Mouse (Mus musculus): ENCODE data around the gene Casz1. TPM values are rescaled to one million over a fixed set of nuclear protein-coding genes. Genes with fewer than 3 reads are reported as not detected.
A peak's percentile ranks its signal among the peaks of the same experiment; 100 is the strongest.

The Casz1 gene
- total RNA-seq, 2 experiments from 2014 or later = 0.61 to 0.62 TPM

DNA sequence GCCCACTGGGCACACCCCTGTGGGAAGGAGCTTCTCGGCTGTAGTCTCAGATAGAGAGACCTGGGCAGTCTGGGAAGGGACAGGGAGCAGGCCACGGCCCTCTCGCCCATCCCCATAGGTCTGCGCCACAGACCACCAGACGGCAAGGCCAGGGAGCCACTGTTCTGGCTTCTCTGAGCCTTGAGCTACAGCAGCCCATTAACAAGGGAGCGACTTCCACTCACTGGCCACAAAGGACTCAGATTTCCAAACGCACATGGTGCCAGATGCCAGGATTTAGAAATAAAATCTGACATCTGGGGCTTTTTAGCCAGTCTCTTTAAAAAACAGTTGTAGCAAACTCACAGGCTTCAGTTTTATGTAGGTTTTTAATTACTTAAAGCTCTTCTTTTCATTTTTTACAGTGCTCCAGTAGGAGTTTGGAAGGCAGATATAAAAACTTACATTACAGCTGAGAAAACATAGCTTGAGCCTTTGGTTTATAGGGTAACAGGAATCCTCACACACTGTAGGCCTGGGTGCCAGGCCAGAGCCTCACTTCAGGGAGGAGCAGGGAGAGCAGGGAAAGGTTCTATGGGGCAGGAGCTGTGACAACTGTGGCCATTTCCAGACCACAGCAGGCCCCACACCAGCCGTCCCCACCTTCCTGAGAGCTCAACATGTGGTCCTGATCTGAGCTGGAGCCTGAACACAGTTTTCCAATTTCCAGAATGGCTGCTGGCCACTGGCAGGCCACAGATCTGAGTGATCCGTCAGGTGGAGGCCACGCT lies 160.5 kb downstream of the Casz1 start:
- DNase-seq (ENCODE audit: low spot score in 2 of 2) = no peak

DNA sequence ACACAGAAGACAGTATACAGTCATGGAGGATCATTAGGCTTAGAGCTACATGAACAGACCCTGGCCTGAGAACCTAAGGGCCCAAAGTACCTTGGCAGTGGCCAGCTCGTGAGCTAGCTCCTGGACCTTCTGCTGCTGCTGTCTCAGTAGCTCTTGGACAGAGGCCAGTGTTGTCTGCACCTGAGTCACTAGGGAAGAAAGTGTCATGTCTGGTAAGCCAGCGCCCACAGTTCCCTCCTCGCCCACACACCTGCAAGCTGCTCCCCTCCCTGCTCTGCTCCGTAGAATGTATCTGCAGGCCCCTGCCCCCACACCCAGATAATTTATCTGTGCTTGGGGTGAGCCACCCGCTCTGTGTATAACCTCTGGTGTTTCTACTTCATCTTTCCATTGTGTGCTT lies 161.9 kb downstream of the Casz1 start:
- DNase-seq (ENCODE audit: low spot score in 2 of 2) = no peak

DNA sequence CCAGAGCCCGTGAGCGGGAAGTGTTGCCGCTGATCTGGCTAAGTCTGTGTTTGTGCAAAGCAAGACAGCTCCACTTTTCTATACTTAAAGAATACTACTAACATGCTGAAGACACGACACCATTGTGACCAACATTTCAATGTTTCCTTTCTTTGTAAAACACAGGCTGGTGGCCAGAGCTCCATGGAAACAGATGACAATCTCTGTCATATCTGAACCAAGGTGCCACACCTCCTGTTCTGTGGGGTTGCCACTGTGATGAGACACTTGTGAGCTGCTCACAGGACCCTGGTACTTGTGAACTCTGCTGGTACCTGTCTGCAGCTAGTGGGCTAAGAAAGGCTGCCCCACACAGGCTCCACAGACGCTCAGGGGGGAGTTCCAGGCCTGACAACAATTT lies 164.6 kb downstream of the Casz1 start:
- DNase-seq (ENCODE audit: low spot score in 2 of 2) = no peak

DNA sequence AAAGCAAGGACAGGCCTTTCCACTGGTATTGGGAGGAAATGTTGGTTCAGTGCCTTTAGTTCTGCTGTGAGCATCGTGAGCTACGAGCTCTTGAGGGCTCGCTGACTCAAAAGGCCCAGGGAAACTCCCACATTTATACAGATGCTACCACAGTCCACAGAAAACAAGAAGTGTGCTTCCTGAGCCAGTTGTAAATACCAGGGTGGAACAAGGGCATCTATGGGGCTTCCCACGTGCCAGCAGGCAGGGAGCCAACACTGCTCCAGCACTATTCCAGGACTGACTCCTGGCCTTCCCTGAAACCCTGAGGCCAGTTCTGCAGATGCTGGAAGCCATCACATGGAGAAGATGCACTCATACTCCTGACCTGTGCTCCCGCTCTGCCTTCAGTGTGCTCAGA lies 165.4 kb downstream of the Casz1 start:
- no peak for DNase-seq (ENCODE audit: low spot score in 2 of 2)

DNA sequence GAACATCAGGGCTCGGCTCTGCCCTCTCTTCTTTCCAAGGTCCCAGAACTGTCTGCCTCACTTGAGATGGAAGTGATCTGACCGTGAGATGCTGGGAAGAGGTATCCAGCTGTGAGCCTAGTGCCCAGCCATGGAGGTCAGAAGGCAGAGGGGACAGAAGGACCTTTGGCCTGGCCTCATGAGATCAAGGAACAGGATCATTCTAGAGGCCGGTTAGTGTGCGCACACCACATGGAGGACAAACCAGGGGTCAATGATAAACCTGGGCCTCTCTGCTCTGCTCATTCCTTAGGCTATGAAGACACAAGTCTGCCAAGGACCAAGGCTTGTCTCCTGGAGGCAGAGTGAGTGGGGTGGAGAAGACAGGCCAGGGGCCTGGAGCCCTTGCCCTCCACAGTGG lies 166.5 kb downstream of the Casz1 start:
- no peak for DNase-seq (ENCODE audit: low spot score in 2 of 2)

DNA sequence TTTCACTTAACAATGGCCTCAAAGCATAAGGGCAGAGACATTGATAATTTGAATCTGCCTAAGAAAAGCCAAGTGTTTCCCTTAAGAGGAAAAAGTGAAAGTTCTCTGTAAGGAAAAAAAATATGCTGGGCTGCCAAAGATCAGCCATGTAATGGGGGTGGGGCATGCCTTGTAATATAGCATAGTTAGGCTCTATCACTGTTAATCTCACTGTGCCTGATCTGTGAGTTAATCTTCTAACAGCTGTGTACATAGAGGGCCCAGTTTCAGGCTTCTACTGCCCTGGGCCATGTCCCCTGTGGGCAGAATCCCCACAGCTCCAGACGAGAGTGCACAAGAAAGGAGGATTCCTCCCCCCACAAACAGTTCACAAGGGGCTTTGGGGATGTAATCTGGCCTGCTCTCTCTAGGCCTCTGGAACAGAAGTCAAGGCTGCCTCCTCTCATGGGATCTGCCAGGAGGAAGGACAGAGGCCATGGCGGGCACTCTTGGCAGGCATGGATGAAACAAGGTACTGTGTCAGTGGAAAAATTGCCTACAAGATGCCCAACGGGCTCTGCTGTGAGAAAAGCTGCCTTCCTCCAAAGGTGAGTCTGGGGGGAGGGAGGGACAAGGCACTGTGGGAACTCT lies 167.5 kb downstream of the Casz1 start:
- DNase-seq (ENCODE audit: low spot score in 2 of 2) = no peak

DNA sequence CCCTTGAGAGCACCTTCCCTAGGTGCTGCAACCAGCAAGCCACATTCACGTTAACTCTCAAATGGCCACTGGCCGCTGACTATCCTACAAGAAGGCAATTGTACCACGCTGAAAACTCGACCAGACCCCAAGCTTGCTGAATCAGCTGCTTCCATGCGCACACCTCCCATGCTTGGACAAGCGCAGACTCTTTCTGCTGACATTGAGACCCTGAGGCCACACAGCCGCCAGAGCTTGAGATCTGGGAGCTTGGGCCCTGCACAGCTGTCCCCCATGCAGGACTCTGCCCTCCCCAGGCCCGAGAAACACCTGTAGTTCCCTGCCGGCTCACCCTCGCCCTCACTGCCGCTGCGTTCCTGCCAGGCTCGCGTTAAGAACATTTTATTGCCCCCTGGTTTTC lies 168.5 kb downstream of the Casz1 start:
- no peak for DNase-seq (ENCODE audit: low spot score in 2 of 2)

DNA sequence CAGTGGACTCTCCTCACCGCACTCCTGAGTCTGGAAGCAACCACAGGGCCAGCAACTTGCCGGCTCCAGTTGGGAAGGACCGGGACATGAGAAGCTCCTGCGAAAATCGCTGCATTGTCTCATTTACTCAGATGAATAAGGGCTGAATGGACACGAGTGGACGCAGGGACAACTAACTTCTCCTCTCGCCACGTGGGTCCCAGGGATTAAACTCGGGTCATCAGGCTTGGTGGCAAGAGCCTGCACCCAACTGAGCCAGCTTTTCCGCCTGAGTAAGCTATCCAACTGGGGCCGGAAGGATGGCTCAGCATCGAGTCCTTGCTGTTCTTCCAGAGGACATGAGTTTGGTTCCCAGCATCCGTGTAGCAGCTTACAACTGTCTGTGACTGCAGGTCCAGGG lies 169.2 kb downstream of the Casz1 start:
- DNase-seq (ENCODE audit: low spot score in 2 of 2) = no peak

DNA sequence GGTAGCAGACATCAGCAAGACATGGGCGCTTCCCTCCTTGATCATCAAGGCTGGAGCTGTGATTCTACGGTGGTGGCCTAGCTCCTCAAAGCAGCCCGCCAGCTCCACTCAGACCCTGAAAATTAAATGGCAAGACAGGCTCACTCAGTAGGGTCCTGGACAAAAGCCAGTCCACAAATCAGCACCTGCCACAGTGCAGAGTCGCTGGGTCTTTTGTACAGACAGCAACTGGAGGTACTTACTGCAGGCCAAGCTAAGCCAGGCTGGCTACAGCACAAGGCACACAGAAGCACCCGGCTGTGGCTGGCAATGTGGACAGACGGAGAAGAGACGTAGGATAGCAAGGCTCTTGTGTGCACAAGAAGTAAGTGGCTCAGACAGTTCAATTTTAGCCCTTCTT lies 170.6 kb downstream of the Casz1 start:
- no peak for DNase-seq (ENCODE audit: low spot score in 2 of 2)

DNA sequence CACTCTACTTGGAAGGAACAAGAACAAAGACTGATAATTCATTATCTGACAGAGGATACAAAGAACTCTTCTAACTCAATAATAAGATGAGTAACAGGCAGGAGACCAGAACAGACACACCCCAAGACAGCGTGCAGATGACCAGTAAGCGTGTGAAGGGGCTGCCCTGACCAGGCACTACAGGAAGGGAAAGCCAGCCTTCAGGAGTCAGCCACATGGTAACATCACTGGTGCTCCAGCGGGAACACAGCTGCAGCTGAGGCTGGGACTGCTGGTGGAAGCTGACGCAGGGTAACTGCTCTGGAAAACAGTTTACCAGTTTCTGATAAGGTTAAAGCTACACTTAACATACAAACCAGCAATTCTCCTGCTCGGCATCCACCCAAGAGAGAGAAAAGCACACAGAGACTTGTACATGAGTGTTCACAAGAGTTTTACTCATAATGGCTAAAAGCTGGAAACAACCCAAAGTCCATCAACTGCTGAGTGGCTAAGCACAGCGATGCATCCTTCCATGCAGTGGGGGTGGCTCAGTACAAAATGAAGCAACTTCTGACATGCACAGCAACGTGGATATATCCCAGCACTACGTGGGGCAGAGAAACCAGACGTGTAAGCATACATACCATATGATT lies 174.1 kb downstream of the Casz1 start:
- DNase-seq (ENCODE audit: low spot score in 2 of 2) = no peak

DNA sequence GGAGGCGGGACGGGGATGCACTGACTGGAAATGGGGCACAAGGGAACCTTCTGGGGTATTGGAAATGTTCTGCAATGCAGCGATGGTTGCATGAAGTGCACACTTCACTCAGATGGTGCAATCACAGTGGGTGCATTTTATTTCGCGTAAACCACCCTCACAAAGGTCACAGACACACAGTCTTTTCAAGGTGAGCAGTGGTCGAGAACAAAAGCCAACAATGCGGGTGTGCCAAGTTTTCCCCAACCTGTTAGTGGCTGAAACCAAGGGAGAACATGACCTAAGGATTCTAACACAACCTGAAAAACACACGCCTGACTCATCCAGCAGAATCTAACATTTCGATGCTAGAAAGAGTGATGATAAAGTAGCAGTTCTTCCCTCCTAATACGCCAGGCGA lies 174.7 kb downstream of the Casz1 start:
- DNase-seq (ENCODE audit: low spot score in 2 of 2) = no peak

DNA sequence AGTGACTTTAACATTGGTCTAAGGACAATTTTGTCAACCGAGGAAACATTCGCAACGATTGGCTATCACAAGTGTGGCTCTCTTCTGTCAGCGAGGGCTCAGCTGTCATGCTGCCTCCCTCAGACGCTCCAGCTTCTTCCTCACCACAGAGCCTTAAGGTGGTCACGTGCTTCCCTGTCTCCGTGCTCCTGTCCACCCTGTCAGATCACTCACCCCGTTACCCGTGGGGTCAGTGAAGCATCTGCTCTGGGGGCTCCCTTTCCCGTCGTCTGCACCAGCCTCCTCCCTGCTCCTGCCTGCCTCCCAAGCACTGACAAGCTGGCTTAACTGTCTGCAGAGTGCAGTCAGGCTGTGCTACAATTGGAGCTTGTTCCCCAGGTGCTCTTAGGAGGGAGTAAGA lies 175.6 kb downstream of the Casz1 start:
- no peak for DNase-seq (ENCODE audit: low spot score in 2 of 2)

DNA sequence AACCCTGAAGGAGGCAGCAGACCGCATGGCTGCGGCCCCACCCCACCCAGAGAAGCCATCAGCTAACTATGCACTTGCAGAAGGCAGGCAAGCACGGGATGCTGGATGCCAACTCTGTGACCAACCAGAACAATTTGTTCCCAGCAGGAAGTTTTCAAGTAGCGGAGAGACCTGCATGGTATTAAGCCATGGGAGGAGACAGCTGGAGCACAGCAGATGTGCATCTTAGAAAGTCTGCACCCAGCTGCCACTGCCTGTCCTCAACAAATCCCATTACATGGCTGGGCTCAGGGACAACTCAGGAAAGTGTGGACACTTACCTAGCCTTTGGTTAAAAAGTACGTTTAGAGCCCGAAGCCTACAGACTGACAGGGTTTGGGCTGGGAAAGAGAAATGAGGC lies 178.0 kb downstream of the Casz1 start:
- DNase-seq (ENCODE audit: low spot score in 2 of 2) = no peak

DNA sequence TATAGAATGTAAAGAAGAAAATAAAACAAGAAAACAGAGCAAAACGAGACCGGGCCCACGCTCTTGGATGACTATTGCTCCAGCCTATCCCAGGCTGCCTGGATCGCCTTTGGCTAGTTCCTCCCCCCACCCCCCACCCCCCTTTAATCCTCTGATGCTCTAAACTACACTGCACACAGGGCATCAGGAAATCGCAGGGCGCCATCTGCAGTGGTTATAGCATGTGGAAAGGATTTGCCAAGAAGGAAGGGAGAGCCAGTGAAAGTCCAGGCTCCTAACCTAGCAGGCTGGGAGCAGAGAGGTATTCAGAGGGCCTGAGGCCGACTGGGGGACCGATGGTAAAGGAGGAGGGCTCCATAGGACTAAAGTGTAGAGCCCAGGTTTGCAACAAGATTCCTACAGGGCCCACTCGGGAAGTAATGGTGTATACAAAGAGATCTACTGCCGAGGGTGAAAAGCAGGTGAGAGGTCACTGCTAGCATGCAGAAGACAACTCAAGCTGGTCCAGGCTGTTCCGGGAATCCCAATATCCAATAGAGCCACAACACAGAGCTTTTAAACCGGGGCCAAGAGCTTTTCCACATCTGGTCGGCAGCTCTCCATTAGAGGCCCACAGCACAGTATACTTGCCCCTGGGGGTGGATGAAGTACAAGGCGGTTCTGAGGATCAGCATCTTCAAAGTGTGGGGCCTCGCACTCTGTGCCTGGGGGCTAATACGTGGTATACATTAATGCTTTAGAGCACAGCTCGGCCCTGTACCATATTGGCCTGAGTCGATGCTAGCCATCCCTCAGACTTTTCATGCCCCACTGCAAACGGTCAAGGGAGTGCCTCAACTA lies 180.7 kb downstream of the Casz1 start:
- no peak for DNase-seq (ENCODE audit: low spot score in 2 of 2)

DNA sequence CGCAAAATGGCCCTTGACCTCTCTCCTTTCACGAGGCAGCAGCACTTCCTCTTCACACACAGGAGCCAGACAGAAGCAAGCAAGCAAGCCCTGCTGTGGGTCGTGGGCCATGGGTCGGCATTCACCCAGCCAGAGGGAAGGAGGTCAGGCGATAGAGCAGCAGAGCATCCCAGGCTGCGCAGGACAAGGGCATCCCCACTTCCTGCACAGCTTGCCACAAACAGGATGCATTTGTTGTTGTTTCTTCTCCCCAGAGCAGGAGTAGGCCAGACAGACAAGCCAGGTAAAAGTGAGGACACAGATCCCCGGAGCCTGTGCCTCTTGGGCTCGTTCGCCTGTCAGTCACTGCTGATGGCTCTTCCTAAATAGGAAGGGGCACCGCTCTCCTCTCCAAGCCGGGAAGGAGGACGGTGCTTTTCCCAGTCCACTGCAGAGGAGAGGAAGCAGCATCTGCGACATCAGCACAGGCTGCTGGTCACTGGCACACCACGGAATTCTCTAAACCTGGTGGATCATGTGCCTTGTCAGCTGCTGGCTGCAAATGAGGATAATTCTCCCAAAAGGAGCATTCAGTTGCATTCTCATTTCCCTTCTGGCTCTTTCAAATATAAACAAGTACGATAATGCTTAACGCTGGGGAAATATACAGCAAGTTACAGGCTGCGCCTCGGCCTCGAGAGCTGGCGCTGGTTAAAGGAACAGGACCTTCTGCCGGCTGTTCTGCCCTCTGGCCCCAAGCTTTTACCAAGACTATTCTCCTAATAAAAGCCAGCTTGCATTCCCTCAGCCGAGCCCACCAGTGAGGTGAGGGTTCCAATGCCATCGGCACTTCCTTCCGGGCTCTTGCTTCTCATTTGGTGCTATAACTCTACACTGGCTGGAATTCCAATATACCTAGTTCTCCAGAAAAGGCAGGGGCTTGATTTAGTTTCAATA lies 181.6 kb downstream of the Casz1 start:
- peak in 1 of 2 experiments; percentile 14 for DNase-seq (ENCODE audit: low spot score in 2 of 2)

DNA sequence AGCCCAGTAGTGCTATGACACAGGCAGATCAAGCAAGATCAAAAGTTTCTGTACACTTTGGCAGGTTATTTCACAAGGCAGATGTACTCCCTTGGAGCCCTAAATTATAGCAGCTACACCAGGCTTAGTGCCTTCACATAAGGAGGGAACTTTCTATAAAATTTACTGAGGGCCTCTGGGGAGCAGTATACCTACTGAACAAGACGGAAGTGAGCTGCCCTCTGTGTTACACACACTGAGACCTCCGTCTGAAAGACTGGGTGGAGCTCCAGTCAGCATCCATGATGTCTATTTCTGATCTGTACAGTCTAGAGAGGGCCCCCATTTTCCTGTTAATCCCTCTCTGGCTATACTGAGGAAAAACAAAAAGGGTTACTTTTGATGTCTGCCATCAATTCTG lies 185.8 kb downstream of the Casz1 start:
- no peak for DNase-seq (ENCODE audit: low spot score in 2 of 2)

DNA sequence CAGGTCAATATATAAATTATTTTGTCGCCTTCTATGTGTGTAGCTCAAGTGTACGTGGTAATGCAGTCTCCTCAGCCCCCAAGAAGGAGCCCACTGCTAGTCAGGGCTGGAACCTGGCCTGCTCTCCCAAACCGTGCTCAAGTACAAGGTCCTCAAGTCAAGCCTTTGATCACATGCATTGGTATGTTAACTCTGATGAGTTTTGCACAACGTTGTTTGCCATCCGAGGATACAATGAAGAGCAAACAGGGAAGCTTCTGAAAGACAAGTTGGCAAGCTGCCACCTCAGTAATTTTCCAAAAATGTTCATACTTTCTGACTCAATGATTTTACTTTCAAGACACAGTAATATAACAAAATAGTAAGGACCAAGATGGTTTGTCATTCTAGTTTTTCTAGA lies 189.7 kb downstream of the Casz1 start:
- DNase-seq (ENCODE audit: low spot score in 2 of 2) = no peak

DNA sequence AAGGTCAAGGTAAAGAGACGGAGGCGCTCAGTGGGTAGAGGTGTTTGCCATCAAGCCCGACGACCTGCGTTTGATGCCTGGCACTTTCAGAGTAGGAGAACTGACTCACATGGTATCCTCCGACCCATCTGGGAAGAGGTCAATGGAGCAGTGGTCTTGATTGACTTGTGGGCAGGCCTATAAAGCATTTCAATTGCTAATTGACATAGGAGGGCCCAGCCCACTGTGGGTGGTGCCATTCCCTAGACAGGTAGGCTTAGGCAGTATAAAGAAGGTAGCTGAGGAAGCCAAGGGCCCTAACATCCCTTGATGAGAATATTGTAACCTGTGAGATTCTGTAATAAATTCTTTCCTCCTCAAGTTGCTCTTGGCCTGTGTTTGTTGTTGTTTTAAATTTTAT lies 196.5 kb downstream of the Casz1 start:
- no peak for DNase-seq (ENCODE audit: low spot score in 2 of 2)

DNA sequence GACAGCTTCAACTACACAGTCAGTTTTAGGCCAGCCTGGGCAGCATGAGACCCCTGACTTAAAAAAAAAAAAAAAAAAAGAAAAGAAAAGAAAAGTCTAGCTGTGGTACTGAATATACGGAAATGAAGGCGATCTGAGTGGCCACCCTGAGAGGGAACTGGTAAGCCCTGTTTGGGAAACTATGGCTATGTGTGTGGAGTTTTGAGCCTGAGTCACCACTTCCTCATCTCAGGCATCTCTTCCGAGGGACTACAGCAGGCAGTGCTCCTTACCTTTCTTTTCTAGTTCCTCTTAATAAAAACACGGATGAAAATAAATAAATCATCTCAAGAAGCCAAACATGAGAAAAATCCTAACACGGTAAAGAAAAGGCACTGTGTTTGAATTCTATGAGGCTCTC lies 197.3 kb downstream of the Casz1 start:
- no peak for DNase-seq (ENCODE audit: low spot score in 2 of 2)

DNA sequence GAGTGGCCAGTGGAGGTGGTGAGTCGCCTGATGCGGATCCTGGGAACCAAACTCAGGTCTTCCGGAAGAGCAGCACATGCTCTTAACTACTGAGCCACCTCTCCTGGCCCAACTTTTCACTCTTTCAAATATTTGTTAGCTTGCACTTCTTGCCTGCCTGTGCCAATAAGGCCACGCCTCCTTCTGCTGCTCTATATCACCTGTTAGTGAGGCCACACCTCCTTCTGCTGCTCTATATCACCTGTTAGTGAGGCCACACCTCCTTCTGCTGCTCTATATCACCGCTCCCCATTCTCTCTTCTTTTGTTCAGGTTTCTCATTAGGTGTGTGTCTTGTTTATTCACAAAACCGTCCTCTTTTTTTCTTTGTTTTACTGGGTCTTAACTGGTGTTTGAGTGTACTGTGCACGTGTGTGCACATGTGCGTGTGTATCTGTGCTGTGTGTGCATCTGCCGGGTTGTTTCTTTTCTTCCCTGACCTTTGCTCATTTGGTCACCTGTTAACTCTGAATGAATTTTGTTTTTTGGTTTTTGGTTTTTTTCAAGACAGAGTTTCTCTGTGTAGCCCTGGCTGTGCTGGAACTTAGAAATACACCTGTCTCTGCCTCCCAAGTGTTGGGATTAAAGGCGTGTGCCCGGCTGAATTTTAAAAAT lies 198.3 kb downstream of the Casz1 start:
- DNase-seq (ENCODE audit: low spot score in 2 of 2) = no peak

Measured in layer of hippocampus, adult 18-20 months (tissue).